Comparison of ENCODE assay signal across 17 mouse cellular contexts in genomic region chr14:33235661-33236060, GRCm38 (mm10). TPM values are rescaled to one million over a fixed set of nuclear protein-coding genes. Genes with fewer than 3 reads are reported as not detected.
DNase-seq lines count a peak whose midpoint lies in the region; ATAC-seq lines count a peak whose summit lies in the region.
"Had no signal": no experiment of that assay in that cellular context is flagged by ENCODE, and none has a peak within 500 bp of the region (broad histone marks: within the 10 kb centered on the region; RNA-seq: fewer than 3 reads in every experiment).

No protein-coding gene starts in this region.

- H3K27ac ChIP-seq in kidney, embryonic 15.5 days = no peak overlapping the region
- H3K27ac ChIP-seq in macrophage = peak overlapping the region; percentile 77
- H3K27ac ChIP-seq: heart, embryonic 15.5 days; hindbrain, embryonic 10.5 days; limb, embryonic 12.5 days; liver, embryonic 14.5 days had no signal

- WGBS in kidney, embryonic 15.5 days = 78% methylated on average over 6 of the region's 6 CpGs
- 60% methylated on average over 6 of the region's 6 CpGs for WGBS in macrophage (ENCODE audit: missing documents)

- H3K36me3 ChIP-seq in kidney, embryonic 15.5 days = no peaks in the 10 kb centered on the region
- no peaks in the 10 kb centered on the region for H3K36me3 ChIP-seq in macrophage (ENCODE audit: inconsistent target)
- H3K36me3 ChIP-seq: heart, embryonic 15.5 days; hindbrain, embryonic 10.5 days; limb, embryonic 12.5 days had no signal

- no peak for ATAC-seq in kidney, embryonic 15.5 days (replicated peaks; ENCODE audit: low FRiP score)
- ATAC-seq: inflammation-experienced regulatory T-cells, adult 6 months had no signal

- no peak overlapping the region for H3K4me3 ChIP-seq in kidney, embryonic 15.5 days (replicated peaks)
- no peak overlapping the region for H3K4me3 ChIP-seq in macrophage (ENCODE audit: inconsistent target)
- H3K4me3 ChIP-seq: heart, embryonic 15.5 days; hindbrain, embryonic 10.5 days; limb, embryonic 12.5 days had no signal

- DNase-seq in adrenal gland, postnatal 10 days = peak; percentile 15
- DNase-seq in adrenal gland, postnatal 4 days (ENCODE audit: low spot score in 2 of 2) = no peak
- peak; percentile 26 for DNase-seq in kidney, adult 9 months
- DNase-seq in A20 (ENCODE audit: low read depth, low spot score) = peak; percentile 81
- DNase-seq in cerebellum, adult 18-20 months = no peak
- DNase-seq in left cerebral cortex, postnatal 4 days = no peak
- DNase-seq: cerebellum, adult 9-10 months; layer of hippocampus, postnatal 36 days; lung, postnatal 10 days; thymus, adult 2 months had no signal

- no peaks in the 10 kb centered on the region for H3K27me3 ChIP-seq in kidney, embryonic 15.5 days
- H3K27me3 ChIP-seq: heart, embryonic 15.5 days; limb, embryonic 12.5 days had no signal

- no peaks in the 10 kb centered on the region for H3K9me3 ChIP-seq in kidney, embryonic 15.5 days (replicated peaks)
- H3K9me3 ChIP-seq: heart, embryonic 15.5 days; hindbrain, embryonic 10.5 days; limb, embryonic 12.5 days had no signal

- no peak overlapping the region for H3K4me2 ChIP-seq in kidney, embryonic 15.5 days
- H3K4me2 ChIP-seq: heart, embryonic 15.5 days; limb, embryonic 12.5 days had no signal

- H3K4me1 ChIP-seq in kidney, embryonic 15.5 days = no peaks in the 10 kb centered on the region
- H3K4me1 ChIP-seq: heart, embryonic 15.5 days had no signal

- no peak overlapping the region for H3K9ac ChIP-seq in kidney, embryonic 15.5 days
- H3K9ac ChIP-seq: heart, embryonic 15.5 days; limb, embryonic 12.5 days; liver, embryonic 14.5 days had no signal

- H3K79me2 ChIP-seq in macrophage (ENCODE audit: inconsistent target) = peaks cover 84% of the 10 kb centered on the region

- intact Hi-C loops in left cerebral cortex, postnatal 4 days (cut with DNase I) = no loop called here

RNA-seq across cellular contexts. Expression of gene Arhgap22, which starts 21.8 kb away (rescaled TPM):
- 1 to 10 TPM; 4.8 to 5.5 TPM for total RNA-seq in adrenal gland, postnatal 10 days (2021)
- total RNA-seq in adrenal gland, postnatal 4 days (2021) = 1 to 10 TPM; 8.7 to 9.7 TPM
- 3.5 and 4.1 TPM in 2 replicates for polyA plus RNA-seq in kidney, embryonic 15.5 days (2015; fragmentation: Nextera tagmentation; extraction: Ambion mirVana)
- 100 to 1,000 TPM in 21 of 26 experiments, 10 to 100 TPM in 5; 39.9 to 474 (median 134) TPM for total RNA-seq in macrophage (2018; cell fraction: chromatin; rRNA removed)
- total RNA-seq in macrophage (2018; cell fraction: cytosol; rRNA removed) = 10 to 100 TPM; 12.0 to 97.5 (median 24.2) TPM
- 100 to 1,000 TPM in 13 of 26 experiments, 10 to 100 TPM in 13; 40.8 to 312 (median 99.3) TPM for total RNA-seq in macrophage (2018; cell fraction: nucleus; rRNA removed)
- polyA plus RNA-seq in macrophage (2018) = 16.5 to 44.1 TPM (median 21.1 TPM) in 3 replicates
- 1 to 10 TPM; 4.2 to 5.6 TPM for total RNA-seq in left cerebral cortex, postnatal 4 days (2021)

RNA-seq across cellular contexts. Expression of gene Wdfy4, which starts 50.4 kb away (rescaled TPM):
- total RNA-seq in adrenal gland, postnatal 10 days (2021) = 1 to 10 TPM; 5.4 to 6.5 TPM
- total RNA-seq in adrenal gland, postnatal 4 days (2021) = 1 to 10 TPM; 2.8 to 5.9 TPM
- 0.18 and 0.22 TPM in 2 replicates for polyA plus RNA-seq in kidney, embryonic 15.5 days (2015; fragmentation: Nextera tagmentation; extraction: Ambion mirVana)
- 100 to 1,000 TPM; 165 to 674 (median 443) TPM for total RNA-seq in macrophage (2018; cell fraction: chromatin; rRNA removed)
- total RNA-seq in macrophage (2018; cell fraction: cytosol; rRNA removed) = 100 to 1,000 TPM in 13 of 26 experiments, 10 to 100 TPM in 13; 60.1 to 136 (median 97.9) TPM
- total RNA-seq in macrophage (2018; cell fraction: nucleus; rRNA removed) = 100 to 1,000 TPM in 25 of 26 experiments, 10 to 100 TPM in 1; 95.7 to 366 (median 196) TPM
- 58.1 to 98.0 TPM (median 81.9 TPM) in 3 replicates for polyA plus RNA-seq in macrophage (2018)
- 1 to 10 TPM; 1.2 to 2.7 TPM for total RNA-seq in left cerebral cortex, postnatal 4 days (2021)

Comparison
In these comparisons a context has a peak if more than half of its experiments do, and no peak if none do; other contexts are left out.
1. DNase-seq: peak in adrenal gland, postnatal 10 days (single experiment), kidney, adult 9 months (single experiment) and A20 (single experiment); none in adrenal gland, postnatal 4 days (0 of 2), cerebellum, adult 18-20 months (0 of 2) and left cerebral cortex, postnatal 4 days (single experiment).